Mouse (Mus musculus): ENCODE data around the gene Gpr179. TPM values are rescaled to one million over a fixed set of nuclear protein-coding genes. Genes with fewer than 3 reads are reported as not detected.
"Not testable (repeated sequence)": the region's sequence is repeated elsewhere in the genome, so short reads cannot be mapped to it uniquely, and the experiment has no call there.

Gene Gpr179
- polyA plus RNA-seq, 1 experiment from 2014 or later, result 0.07 TPM

DNA sequence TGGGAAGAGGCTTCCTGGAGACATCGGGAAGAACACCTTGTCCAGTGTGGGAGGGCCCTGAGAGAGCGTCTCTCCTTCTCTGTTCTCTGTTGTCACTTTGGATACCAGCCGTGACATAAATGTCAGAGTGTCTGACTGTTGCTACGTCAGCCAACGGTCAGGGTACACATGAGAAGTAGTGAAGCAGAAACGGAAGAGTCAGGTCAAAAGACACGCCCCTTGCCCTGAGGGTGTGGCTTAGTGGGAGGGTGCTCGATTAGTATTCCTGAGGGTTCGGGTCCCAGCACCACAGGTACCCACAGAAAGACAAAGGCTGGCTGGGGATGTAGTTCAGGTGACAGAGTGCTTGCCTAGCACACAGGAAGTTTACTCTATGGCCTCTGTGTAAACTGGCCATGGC is 18.8 kb downstream of the Gpr179 start:
- DNase-seq (ENCODE audit: low spot score), result no peak
- Histone ChIP-seq H3K9me3 (no peaks in the 10 kb centered on the region), H3K4me1 (peaks cover 46% of the 10 kb centered on the region), H3K27ac (replicated peaks) (no peak overlapping the region), H3K27me3 (replicated peaks; ENCODE audit: low read depth, poor library complexity, severe bottlenecking) (peaks cover 24% of the 10 kb centered on the region), H3K4me3 (no peak overlapping the region), H3K36me3 (replicated peaks) (peaks cover 33% of the 10 kb centered on the region)
- 48% methylated on average over 9 of the region's 9 CpGs for WGBS

DNA sequence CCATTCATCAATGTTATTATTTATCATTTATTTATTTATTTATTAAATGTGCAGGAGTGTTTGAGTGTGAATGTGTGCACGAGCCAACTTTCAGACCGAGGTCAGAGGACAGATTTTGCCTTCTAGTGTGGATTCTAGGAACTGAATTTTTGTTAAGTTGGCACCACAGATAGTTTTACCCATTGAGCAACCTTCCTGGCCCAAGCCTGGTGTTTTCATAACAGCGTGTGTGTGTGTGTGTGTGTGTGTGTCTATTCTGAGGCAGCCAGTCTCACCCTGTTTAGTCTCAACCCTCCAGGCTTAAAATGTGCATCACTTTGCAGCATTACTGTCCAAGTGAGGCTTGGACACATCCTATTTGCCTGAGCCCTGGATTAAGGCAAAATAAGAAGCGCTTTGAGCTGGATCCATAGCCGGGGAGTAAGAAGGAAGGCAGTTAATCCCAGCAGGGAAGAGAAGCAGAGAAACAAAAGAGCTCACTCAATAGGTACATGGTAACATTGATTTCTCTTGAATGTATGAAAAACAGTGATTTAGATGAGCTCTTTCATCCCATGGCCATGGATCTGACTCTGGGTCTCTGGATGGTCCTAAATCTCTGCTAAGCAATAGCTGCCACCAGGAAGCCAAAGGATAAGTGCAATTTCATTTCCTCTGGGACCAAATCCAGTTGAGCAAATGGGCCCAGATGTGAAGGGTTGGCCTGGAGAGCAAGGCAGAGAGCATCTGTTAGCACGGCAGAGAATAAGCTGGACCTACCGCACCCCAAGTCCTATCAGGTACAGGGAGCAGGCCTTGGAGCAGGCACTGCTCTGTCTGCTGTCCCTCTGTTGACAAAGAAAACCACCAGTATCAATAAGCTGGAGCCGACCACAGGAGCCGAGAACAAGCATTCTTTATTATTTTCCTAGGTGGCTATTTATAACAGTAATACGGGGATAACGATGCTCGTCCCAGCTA is 20.4 kb downstream of the Gpr179 start:
- no peak for DNase-seq (ENCODE audit: low spot score)
- 85% methylated on average over 12 of the region's 12 CpGs for WGBS
- peaks cover 9% of the 10 kb centered on the region; the same call in 1 of the 2 replicates for H3K27me3 ChIP-seq (replicated peaks; ENCODE audit: low read depth, poor library complexity, severe bottlenecking)
- H3K36me3 ChIP-seq (replicated peaks), result peaks cover 47% of the 10 kb centered on the region
- H3K4me1 ChIP-seq, result peaks cover 36% of the 10 kb centered on the region
- H3K9me3 ChIP-seq, result no peaks in the 10 kb centered on the region
- no peak overlapping the region for H3K27ac ChIP-seq (replicated peaks)
- H3K4me3 ChIP-seq, result no peak overlapping the region

DNA sequence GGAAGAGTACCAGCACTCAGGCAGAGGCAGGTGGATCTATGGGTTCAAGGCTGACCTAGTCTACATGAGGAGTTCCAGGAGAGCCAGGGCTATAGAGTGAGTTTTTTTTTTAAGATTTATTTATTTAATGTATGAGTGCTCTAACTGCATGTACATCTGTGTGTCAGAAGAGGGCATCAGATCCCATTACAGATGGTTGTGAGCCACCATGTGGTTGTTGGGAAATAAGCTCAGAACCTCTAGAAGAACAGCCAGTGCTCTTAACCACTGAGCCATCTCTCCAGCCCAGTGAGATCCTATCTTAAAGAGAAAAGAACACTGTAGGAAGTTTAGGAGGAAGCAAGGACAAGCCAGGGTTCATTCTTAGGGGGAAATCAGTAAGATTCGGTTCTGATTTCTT is 21.6 kb downstream of the Gpr179 start:
- H3K36me3 ChIP-seq (replicated peaks), result peaks cover 59% of the 10 kb centered on the region
- DNase-seq (ENCODE audit: low spot score), result no peak
- H3K27me3 ChIP-seq (replicated peaks; ENCODE audit: low read depth, poor library complexity, severe bottlenecking), result 0 out of 2 replicates have a peak, but pooled peaks cover 1% of the 10 kb centered on the region
- H3K27ac ChIP-seq (replicated peaks), result no peak overlapping the region
- H3K4me3 ChIP-seq, result no peak overlapping the region
- 98% methylated on average over 1 of the region's 1 CpGs for WGBS
- peaks cover 25% of the 10 kb centered on the region for H3K4me1 ChIP-seq
- no peaks in the 10 kb centered on the region for H3K9me3 ChIP-seq

DNA sequence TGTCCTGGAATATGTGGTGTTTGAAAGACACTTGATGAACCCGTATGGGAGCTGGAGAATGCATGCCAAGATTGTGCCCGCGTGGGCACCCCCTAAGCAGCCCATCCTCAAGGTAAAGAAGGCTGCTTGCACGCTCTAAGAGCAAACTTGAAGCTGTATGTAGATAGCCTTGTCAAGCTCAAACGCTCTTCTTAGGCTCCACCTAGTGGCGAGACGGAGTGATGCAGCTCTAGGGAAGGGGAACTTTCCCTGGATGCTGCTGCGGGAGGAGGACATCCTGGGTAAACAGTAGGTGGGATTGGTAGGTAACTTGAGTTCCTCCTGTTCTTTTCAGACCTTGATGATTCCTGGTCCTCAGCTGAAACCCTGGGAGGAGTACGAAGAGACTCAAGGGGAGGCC is 23.7 kb downstream of the Gpr179 start:
- Histone ChIP-seq H3K36me3 (replicated peaks) (peaks cover 78% of the 10 kb centered on the region), H3K4me1 (peaks cover 6% of the 10 kb centered on the region; the same call in 1 of the 2 replicates), H3K27ac (replicated peaks) (no peak overlapping the region), H3K9me3 (no peaks in the 10 kb centered on the region), H3K4me3 (no peak overlapping the region), H3K27me3 (replicated peaks; ENCODE audit: low read depth, poor library complexity, severe bottlenecking) (no peaks in the 10 kb centered on the region)
- DNase-seq (ENCODE audit: low spot score), result peak; percentile 75
- WGBS, result 31% methylated on average over 9 of the region's 9 CpGs

DNA sequence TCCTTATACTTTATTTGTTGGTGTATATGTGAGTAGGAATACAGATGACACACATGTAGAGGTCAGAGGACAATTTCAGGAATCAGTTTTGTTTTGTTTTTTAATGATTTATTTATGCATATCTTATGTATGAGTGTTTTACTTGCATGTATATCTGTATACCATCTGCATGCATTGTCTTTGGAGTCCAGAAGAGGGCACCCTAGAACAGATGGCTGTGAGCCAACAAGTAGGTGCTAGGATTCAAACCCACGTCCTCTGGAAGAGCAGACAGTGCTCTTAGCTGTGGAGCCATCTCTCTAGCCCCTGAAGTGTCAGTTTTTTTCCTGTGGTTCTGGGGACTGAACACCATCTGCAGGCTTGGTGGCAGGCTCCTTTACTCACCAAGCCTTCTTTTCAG is 26.7 kb downstream of the Gpr179 start:
- DNase-seq (ENCODE audit: low spot score), result no peak
- Histone ChIP-seq H3K4me1 (no peaks in the 10 kb centered on the region), H3K27ac (replicated peaks) (no peak overlapping the region), H3K27me3 (replicated peaks; ENCODE audit: low read depth, poor library complexity, severe bottlenecking) (no peaks in the 10 kb centered on the region), H3K4me3 (no peak overlapping the region), H3K36me3 (replicated peaks) (peaks cover 96% of the 10 kb centered on the region), H3K9me3 (no peaks in the 10 kb centered on the region)
- 82% methylated on average over 1 of the region's 1 CpGs for WGBS

DNA sequence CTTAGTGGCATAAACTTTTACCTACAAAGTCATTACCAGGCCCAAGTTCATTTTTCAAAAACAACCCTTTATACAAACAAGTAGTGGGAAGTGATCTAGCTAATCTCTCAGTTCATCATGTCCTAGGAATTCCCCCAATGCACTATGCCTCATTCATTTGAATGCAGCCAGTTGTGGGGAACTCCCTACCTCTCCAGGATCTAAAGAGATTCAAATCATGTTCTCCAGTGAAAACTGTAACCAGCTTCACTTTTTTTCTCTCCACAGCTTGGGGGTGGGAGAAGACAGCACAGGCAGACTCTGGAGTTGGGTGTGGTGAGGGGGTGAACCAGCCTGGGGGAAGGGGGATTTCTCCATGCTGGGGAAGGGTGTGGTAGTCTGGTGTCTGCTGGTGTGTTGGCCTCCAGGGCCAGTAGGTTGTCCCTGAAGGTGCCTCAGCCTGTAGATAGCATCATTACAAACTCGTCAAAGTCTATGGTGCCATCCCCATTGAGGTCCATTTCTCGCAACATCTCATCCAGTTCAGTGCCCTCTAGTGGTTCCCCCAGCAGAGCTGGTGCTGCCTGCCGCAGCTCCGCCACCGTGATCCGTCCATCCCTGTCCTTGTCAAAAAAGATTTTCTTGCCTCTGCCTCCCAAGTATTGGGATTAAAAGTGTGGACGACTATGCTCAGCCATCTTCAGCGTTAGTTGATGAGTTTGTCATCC is 29.8 kb downstream of the Gpr179 start:
- H3K4me1 ChIP-seq; H3K9me3 ChIP-seq; H3K27ac ChIP-seq (replicated peaks); H3K4me3 ChIP-seq; DNase-seq (ENCODE audit: low spot score); H3K27me3 ChIP-seq (replicated peaks; ENCODE audit: low read depth, poor library complexity, severe bottlenecking): not testable (repeated sequence)
- peaks cover 92% of the 10 kb centered on the region for H3K36me3 ChIP-seq (replicated peaks)
- 80% methylated on average over 8 of the region's 8 CpGs for WGBS

DNA sequence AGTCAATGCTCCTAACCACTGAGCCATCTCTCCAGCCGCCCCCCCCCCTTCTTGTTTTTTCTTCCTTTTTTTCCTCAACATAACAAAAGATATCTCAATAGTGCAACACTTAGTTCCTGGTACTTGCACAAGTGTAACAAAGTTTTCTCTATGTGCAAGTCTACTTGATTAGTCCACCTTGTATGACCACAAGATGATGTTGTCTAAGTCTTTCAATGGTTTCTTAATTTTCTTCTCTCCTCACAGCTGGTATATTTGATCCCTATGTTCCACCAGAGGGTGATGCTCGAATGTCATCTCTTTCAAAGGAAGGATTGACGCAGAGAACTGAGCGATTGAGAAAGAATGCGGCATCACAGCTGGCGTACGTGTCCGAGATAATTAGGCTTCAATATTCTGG is 30.7 kb downstream of the Gpr179 start:
- WGBS, result 95% methylated on average over 8 of the region's 8 CpGs
- Histone ChIP-seq H3K4me3 (no peak overlapping the region), H3K9me3 (no peaks in the 10 kb centered on the region), H3K36me3 (replicated peaks) (peaks cover 84% of the 10 kb centered on the region), H3K27me3 (replicated peaks; ENCODE audit: low read depth, poor library complexity, severe bottlenecking) (no peaks in the 10 kb centered on the region), H3K4me1 (peaks cover 6% of the 10 kb centered on the region), H3K27ac (replicated peaks) (no peak overlapping the region)
- no peak for DNase-seq (ENCODE audit: low spot score)

DNA sequence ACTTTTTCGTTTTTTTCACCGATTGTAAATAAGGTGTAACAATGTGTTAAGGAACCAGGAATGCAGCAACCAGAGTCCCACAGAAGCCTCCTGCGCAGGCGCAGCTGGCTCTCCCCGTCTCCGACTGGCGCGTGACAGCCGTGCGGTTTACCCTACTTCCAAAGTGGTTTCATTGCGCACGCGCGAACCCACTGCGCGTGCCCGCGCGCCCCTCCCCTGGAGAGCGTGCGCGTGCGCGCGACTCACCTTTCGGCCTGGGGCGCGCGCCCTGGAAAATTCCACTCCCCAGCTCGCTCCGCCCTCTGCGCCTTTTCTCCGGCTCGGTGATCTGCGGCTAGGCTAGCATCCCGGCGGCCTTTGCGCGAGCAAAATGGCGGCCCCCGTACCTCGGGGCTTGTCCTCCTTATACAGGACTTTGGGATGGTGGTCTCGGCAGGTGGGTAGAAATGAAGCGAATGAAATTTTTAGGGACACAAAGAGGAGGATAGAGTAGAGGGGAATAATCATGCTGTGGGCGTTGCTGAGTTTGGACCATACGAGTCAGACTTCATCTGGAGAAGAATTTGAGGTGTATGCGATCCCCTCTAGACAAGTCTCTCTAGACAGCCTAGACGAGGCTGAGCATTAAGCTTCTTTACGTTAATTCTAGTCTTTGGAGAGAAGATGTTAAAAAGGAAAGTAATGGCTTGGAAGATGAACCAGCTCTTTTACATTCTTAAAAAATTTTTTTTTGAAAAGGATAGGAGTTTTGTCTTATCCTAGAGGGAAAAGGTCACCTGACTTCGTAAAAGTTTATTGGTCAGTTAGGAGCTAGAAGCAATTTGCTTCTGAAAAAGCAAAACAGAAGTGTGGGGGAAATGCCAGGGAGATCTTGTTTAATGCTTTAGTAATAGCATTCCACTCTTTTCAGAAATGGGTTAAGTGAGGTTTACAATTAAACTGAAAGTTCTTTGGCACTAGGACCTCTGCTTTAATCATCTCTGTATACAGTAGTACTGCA is 36.1 kb downstream of the Gpr179 start, which contains the start of gene Mrpl45:
Mrpl45 (plus strand) TSS at position 213 of the 1,000 bp plus-strand sequence.
- Histone ChIP-seq H3K36me3 (replicated peaks) (peaks cover 32% of the 10 kb centered on the region), H3K9me3 (no peaks in the 10 kb centered on the region), H3K27ac (replicated peaks) (peak within 1 kb of the TSS; percentile 87), H3K27me3 (replicated peaks; ENCODE audit: low read depth, poor library complexity, severe bottlenecking) (0 out of 2 replicates have a peak, but pooled peaks cover 10% of the 10 kb centered on the region), H3K4me1 (peaks cover 21% of the 10 kb centered on the region), H3K4me3 (peak within 1 kb of the TSS; percentile 69)
- under 1% methylated on average over 50 of the region's 50 CpGs for WGBS
- peak; percentile 99 for DNase-seq (ENCODE audit: low spot score)

DNA sequence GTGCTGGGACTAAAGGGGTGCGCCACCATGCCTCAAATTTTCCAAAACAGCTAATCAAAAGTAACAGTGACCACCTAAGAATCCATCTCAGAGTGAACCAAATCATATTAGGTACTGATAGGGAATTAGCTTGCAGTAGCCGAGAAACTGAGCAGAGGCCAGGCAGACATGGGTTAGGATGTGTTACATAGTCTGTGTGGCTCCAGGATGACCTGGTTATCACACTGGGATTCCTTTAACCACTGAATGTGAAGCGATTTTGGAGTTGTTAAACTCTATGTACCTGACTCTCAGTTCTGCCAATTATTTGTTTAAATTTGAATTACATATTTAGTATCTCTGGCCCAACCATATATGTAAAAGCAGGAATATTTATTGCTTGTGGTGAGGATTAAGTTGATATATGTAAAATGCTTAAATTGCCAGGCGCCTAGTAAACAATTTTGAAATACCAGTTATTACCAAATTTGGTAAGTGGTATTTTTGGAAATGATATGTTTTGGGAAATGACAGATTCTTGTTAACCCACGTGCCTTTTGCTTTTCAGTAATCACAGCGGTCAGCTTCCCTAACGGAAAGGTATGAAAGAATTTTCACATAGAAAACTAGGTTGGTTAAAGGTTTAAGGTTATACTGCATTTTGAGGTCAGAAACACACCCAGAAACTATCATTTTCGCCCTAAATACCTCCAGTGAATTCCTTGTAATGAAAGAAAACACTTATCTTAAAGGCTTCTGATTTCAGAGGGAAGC is 37.0 kb downstream of the Gpr179 start:
- Histone ChIP-seq H3K4me3 (peak overlapping the region; percentile 69), H3K9me3 (no peaks in the 10 kb centered on the region), H3K27me3 (replicated peaks; ENCODE audit: low read depth, poor library complexity, severe bottlenecking) (0 out of 2 replicates have a peak, but pooled peaks cover 10% of the 10 kb centered on the region), H3K27ac (replicated peaks) (peak overlapping the region; percentile 87), H3K4me1 (peaks cover 30% of the 10 kb centered on the region), H3K36me3 (replicated peaks) (peaks cover 25% of the 10 kb centered on the region)
- 55% methylated on average over 8 of the region's 8 CpGs for WGBS
- no peak for DNase-seq (ENCODE audit: low spot score)

DNA sequence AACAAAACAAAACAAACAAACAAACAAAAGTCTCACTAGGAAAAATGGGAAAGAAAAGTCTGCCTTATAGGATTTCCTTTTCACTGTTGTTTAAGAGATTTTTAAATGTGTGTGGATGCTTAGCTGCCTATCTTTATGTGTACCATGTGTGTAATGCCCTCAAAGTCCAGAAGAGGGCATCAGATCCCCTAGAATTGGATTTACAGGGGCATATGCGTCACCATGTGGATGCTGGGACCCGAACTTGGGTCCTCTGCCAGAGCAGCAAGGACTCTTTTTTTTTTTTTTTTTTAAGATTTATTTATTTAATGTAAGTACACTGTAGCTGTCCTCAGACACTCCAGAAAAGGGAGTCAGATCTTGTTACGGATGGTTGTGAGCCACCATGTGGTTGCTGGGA is 37.8 kb downstream of the Gpr179 start:
- WGBS, result 91% methylated on average over 3 of the region's 3 CpGs
- Histone ChIP-seq H3K9me3 (no peaks in the 10 kb centered on the region), H3K4me3 (no peak overlapping the region), H3K36me3 (replicated peaks) (peaks cover 16% of the 10 kb centered on the region), H3K27me3 (replicated peaks; ENCODE audit: low read depth, poor library complexity, severe bottlenecking) (0 out of 2 replicates have a peak, but pooled peaks cover 10% of the 10 kb centered on the region), H3K27ac (replicated peaks) (no peak overlapping the region), H3K4me1 (peaks cover 38% of the 10 kb centered on the region)
- DNase-seq (ENCODE audit: low spot score), result no peak

DNA sequence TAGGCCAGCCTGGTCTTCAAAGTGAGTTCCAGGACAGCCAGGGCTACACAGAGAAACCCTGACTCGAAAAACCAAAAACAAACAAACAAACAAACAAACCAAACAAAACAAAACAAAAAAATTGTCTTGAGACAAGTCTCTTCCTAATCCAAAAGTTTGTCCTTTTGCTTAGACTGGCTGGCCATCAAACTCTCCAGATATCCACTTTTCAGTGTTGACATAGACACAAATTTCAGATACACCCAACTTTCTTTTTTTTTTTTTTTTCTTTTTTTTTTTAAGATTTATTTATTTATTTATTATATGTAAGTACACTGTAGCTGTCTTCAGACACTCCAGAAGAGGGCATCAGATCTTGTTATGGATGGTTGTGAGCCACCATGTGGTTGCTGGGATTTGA is 39.0 kb downstream of the Gpr179 start:
- H3K4me1 ChIP-seq, result peaks cover 38% of the 10 kb centered on the region
- H3K27me3 ChIP-seq (replicated peaks; ENCODE audit: low read depth, poor library complexity, severe bottlenecking); H3K9me3 ChIP-seq; DNase-seq (ENCODE audit: low spot score); H3K27ac ChIP-seq (replicated peaks); H3K4me3 ChIP-seq; H3K36me3 ChIP-seq (replicated peaks): not testable (repeated sequence)
- 74% methylated on average over 1 of the region's 1 CpGs for WGBS
